Mouse (Mus musculus) hindbrain, postnatal 0 days (tissue): Measurements from ENCODE around the gene Mmaa. TPM values are rescaled to one million over a fixed set of nuclear protein-coding genes. Genes with fewer than 3 reads are reported as not detected.

Experiments
- ATAC-seq: fragments of 200-750 bp; cut with Nextera tagmentation; 2 replicates; pipeline ENCODE4 v1.8.0; 2017; ENCODE audit warnings: mild to moderate bottlenecking, moderate TSS enrichment, moderate library complexity
- DNase-seq: peaks from one replicate; pipeline ENCODE4 v3.0.0-alpha.2; 2015; ENCODE audit warnings: low spot score
- H3K27ac ChIP-seq: fragments of 300-500 bp; sonication (generic); 2 replicates; pipeline ENCODE4 v1.5.1; 2014; ENCODE audit warnings: mild to moderate bottlenecking
- H3K27me3 ChIP-seq: fragments of 300-500 bp; sonication (generic); 2 replicates; pipeline ENCODE4 v1.6.1; 2014; ENCODE audit warnings: low read length, mixed read lengths; ENCODE audit not compliant: insufficient read depth
- H3K36me3 ChIP-seq: fragments of 300-500 bp; sonication (generic); 2 replicates; pipeline ENCODE4 v1.6.1; 2014; ENCODE audit warnings: low read length, mixed read lengths; ENCODE audit not compliant: insufficient read depth
- H3K4me1 ChIP-seq: fragments of 300-500 bp; sonication (generic); 2 replicates; pipeline ENCODE4 v1.6.1; 2014; ENCODE audit warnings: antibody characterized with exemption, low read length, mixed read lengths; ENCODE audit not compliant: insufficient read depth
- H3K4me2 ChIP-seq: fragments of 300-500 bp; sonication (generic); 2 replicates; pipeline ENCODE4 v1.6.1; 2014; ENCODE audit warnings: low read depth, mild to moderate bottlenecking, low read length, moderate library complexity, mixed read lengths
- H3K4me3 ChIP-seq: fragments of 300-500 bp; sonication (generic); 2 replicates; pipeline ENCODE4 v1.5.1; 2014; ENCODE audit warnings: low read length
- H3K9ac ChIP-seq: fragments of 300-500 bp; sonication (generic); replicated peaks from 2 replicates; pipeline ENCODE4 v1.6.1; 2014; ENCODE audit warnings: mild to moderate bottlenecking, low read length, moderate library complexity, mixed read lengths
- H3K9me3 ChIP-seq: fragments of 300-500 bp; sonication (generic); 2 replicates; pipeline ENCODE4 v1.6.1; 2016; ENCODE audit warnings: low read length, mixed read lengths
- CTCF ChIP-seq: IDR thresholded peaks from 2 replicates; pipeline ENCODE4 v1.5.1; 2016; ENCODE audit warnings: antibody characterized with exemption, control low read depth, low read depth
- WGBS: fragments of 180-500 bp; shearing (Covaris S2); extraction: QIAGEN DNeasy Blood & Tissue Kit; methylation state at CpG from one replicate; pipeline ENCODE4 v1.1.7; 2014; 5-methylcytosine and 5-hydroxymethylcytosine counted together
- polyA plus RNA-seq: library from polyadenylated mRNA; unstranded; fragments of >200 nt; fragmentation: Nextera tagmentation; extraction: Ambion mirVana; gene quantifications from 2 replicates; pipeline ENCODE4 v1.2.1, GENCODE M21; 2015
- total RNA-seq: library from RNA; depleted of rRNA; stranded (reverse); fragments of >200 nt; gene quantifications from 2 replicates; pipeline ENCODE4 v1.2.3, GENCODE M21; 2014

Gene Mmaa
- total and polyA plus RNA-seq, 2 experiments from 2014 or later: 7.9 to 11.5 TPM

GRCm38 (mm10) chr8:79277264-79277870, 17.4 kb downstream of the Mmaa start:
- H3K4me2 ChIP-seq: no peak overlapping the region
- H3K36me3 ChIP-seq: peaks cover 20% of the 10 kb centered on the region
- 91% methylated on average over 8 of the region's 8 CpGs for WGBS
- H3K4me1 ChIP-seq: no peaks in the 10 kb centered on the region
- no peak overlapping the region for H3K4me3 ChIP-seq
- DNase-seq (no peak), ATAC-seq (no peak)
- no peaks in the 10 kb centered on the region for H3K9me3 ChIP-seq
- H3K27ac ChIP-seq: no peak overlapping the region
- no peaks in the 10 kb centered on the region for H3K27me3 ChIP-seq
- H3K9ac ChIP-seq: no peak overlapping the region
- no peak for TF ChIP-seq CTCF

GRCm38 (mm10) chr8:79274940-79275339, 19.8 kb downstream of the Mmaa start:
- Histone ChIP-seq H3K36me3 (peaks cover 31% of the 10 kb centered on the region), H3K9ac (no peak overlapping the region), H3K4me3 (no peak overlapping the region), H3K4me1 (no peaks in the 10 kb centered on the region), H3K27ac (no peak overlapping the region), H3K4me2 (no peak overlapping the region), H3K27me3 (no peaks in the 10 kb centered on the region), H3K9me3 (no peaks in the 10 kb centered on the region)
- TF ChIP-seq CTCF: no peak
- ATAC-seq (no peak), DNase-seq (no peak)
- 94% methylated on average over 10 of the region's 10 CpGs for WGBS

GRCm38 (mm10) chr8:79273776-79274175, 21.0 kb downstream of the Mmaa start:
- Histone ChIP-seq H3K4me1 (no peaks in the 10 kb centered on the region), H3K9me3 (no peaks in the 10 kb centered on the region), H3K36me3 (peaks cover 32% of the 10 kb centered on the region), H3K27ac (no peak overlapping the region), H3K9ac (no peak overlapping the region), H3K27me3 (no peaks in the 10 kb centered on the region), H3K4me3 (no peak overlapping the region), H3K4me2 (no peak overlapping the region)
- WGBS: 88% methylated on average over 6 of the region's 6 CpGs
- DNase-seq: no peak
- no peak for TF ChIP-seq CTCF
- no peak for ATAC-seq

DNA sequence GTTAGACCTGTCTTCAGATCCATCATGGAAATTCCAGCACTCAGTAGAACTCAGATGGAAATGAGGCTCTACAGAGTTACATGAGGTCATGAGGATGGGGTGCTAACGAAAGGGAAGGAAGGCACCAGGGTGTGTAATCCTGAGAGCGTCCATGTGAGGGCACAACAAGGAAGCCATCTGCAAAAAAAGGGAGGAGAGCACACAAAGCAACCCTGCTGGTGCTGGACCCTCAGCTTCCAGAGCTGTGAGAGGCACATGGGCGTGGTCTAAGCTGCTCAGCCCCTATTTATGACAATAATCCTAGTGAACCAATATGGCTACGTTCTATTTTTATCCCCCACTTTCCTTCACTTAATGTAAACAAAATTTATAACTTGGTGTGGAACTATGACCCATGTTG, 22.1 kb downstream of the Mmaa start:
- no peaks in the 10 kb centered on the region for H3K27me3 ChIP-seq
- peaks cover 38% of the 10 kb centered on the region for H3K36me3 ChIP-seq
- no peak overlapping the region for H3K4me2 ChIP-seq
- no peak overlapping the region for H3K4me3 ChIP-seq
- no peak overlapping the region for H3K9ac ChIP-seq
- peak; percentile 16; the same call in 1 of the 2 replicates for TF ChIP-seq CTCF
- DNase-seq (no peak), ATAC-seq (no peak)
- H3K9me3 ChIP-seq: no peaks in the 10 kb centered on the region
- 74% methylated on average over 4 of the region's 4 CpGs for WGBS
- H3K4me1 ChIP-seq: no peaks in the 10 kb centered on the region
- no peak overlapping the region for H3K27ac ChIP-seq

DNA sequence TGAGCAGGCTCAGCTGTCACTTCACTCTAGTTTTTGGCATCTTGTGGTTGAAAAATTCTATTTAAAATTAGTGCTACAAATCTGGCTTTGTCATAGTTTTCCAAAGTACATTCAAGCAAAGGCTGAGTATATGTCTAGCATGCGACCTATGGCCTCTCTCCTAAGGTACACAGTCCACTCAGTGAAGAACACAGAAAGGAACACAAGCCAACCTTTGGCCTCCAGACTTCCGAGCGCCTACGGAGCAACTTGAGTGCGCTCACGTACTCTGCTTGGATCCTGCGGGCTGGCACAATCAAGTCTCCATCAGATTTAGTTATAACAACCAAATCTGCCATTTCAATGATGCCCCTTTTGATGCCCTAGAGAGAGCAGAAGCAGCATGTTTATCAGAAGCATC, 25.8 kb downstream of the Mmaa start:
- Histone ChIP-seq H3K27me3 (no peaks in the 10 kb centered on the region), H3K9me3 (no peaks in the 10 kb centered on the region), H3K36me3 (peaks cover 41% of the 10 kb centered on the region), H3K9ac (no peak overlapping the region), H3K4me2 (no peak overlapping the region), H3K27ac (no peak overlapping the region), H3K4me1 (no peaks in the 10 kb centered on the region), H3K4me3 (no peak overlapping the region)
- no peak for DNase-seq
- WGBS: 93% methylated on average over 7 of the region's 7 CpGs
- ATAC-seq: no peak
- TF ChIP-seq CTCF: no peak

- ATAC-seq (no peak), DNase-seq (no peak)
- H3K4me2 ChIP-seq: no peak overlapping the region
- H3K27me3 ChIP-seq: no peaks in the 10 kb centered on the region
- no peaks in the 10 kb centered on the region for H3K9me3 ChIP-seq
- H3K27ac ChIP-seq: no peak overlapping the region
- peaks cover 6% of the 10 kb centered on the region; the same call in 1 of the 2 replicates for H3K36me3 ChIP-seq
- H3K9ac ChIP-seq: no peak overlapping the region
- no peaks in the 10 kb centered on the region for H3K4me1 ChIP-seq
- 93% methylated on average over 5 of the region's 5 CpGs for WGBS
- H3K4me3 ChIP-seq: no peak overlapping the region
- TF ChIP-seq CTCF: no peak
These were observed 32.8 kb downstream of the Mmaa start for GRCm38 (mm10) chr8:79261920-79262319.

GRCm38 (mm10) chr8:79256076-79256705, 38.5 kb downstream of the Mmaa start:
- Histone ChIP-seq H3K4me1 (no peaks in the 10 kb centered on the region), H3K27ac (no peak overlapping the region), H3K9ac (no peak overlapping the region), H3K9me3 (no peaks in the 10 kb centered on the region), H3K4me2 (no peak overlapping the region), H3K36me3 (no peaks in the 10 kb centered on the region), H3K27me3 (no peaks in the 10 kb centered on the region), H3K4me3 (no peak overlapping the region)
- 60% methylated on average over 8 of the region's 8 CpGs for WGBS
- no peak for ATAC-seq
- DNase-seq: peak; percentile 9
- no peak for TF ChIP-seq CTCF
